Mouse (Mus musculus) liver, embryonic 14.5 days (tissue): ENCODE data around the gene 4930556J24Rik.

Experiments used
- CTCF ChIP-seq: IDR thresholded peaks from 2 replicates; pipeline ENCODE4 v1.5.1; 2016; ENCODE audit warnings: antibody characterized with exemption, low read depth, control low read depth
- EP300 ChIP-seq: IDR thresholded peaks from 2 replicates; pipeline ENCODE4 v1.6.1; 2016; ENCODE audit warnings: antibody characterized with exemption, low read depth

DNA sequence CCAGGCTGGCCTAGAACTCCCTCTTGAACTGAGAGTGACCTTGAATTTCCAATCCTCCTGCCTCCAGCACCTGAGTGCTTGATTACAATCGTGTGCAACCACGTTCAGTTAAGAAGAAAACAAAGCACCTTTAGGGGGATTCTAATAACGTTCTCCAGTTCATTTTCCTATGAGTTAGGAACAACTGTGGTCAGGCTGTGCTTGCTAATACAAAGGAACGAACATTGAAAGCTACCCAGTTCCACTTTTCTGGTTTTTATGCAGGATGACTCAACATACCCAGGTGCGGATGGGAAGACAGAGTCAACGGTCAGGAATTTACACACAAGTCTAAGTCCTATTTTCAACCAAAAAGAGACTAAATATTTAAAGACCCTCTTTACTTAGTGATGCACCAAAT, 82.6 kb downstream of the 4930556J24Rik start:
- TF ChIP-seq CTCF (no peak), EP300 (no peak)
